Mouse (Mus musculus) hindbrain, postnatal 0 days (tissue): ENCODE measurements at regions not wholly inside any gene's neighbourhood (a gene's known extent, or its start where the extent isn't known, plus 50 kb on each side); places are given as distances from the start of the nearest gene placed in this dataset.

Source experiments
- ATAC-seq: fragments of 200-750 bp; cut with Nextera tagmentation; 2 replicates; pipeline ENCODE4 v1.8.0; 2017; ENCODE audit warnings: mild to moderate bottlenecking, moderate TSS enrichment, moderate library complexity
- DNase-seq: peaks from one replicate; pipeline ENCODE4 v3.0.0-alpha.2; 2015; ENCODE audit warnings: low spot score
- H3K27ac ChIP-seq: fragments of 300-500 bp; sonication (generic); 2 replicates; pipeline ENCODE4 v1.5.1; 2014; ENCODE audit warnings: mild to moderate bottlenecking
- H3K27me3 ChIP-seq: fragments of 300-500 bp; sonication (generic); 2 replicates; pipeline ENCODE4 v1.6.1; 2014; ENCODE audit warnings: low read length, mixed read lengths; ENCODE audit not compliant: insufficient read depth
- H3K36me3 ChIP-seq: fragments of 300-500 bp; sonication (generic); 2 replicates; pipeline ENCODE4 v1.6.1; 2014; ENCODE audit warnings: low read length, mixed read lengths; ENCODE audit not compliant: insufficient read depth
- H3K4me1 ChIP-seq: fragments of 300-500 bp; sonication (generic); 2 replicates; pipeline ENCODE4 v1.6.1; 2014; ENCODE audit warnings: antibody characterized with exemption, low read length, mixed read lengths; ENCODE audit not compliant: insufficient read depth
- H3K4me2 ChIP-seq: fragments of 300-500 bp; sonication (generic); 2 replicates; pipeline ENCODE4 v1.6.1; 2014; ENCODE audit warnings: low read depth, mild to moderate bottlenecking, low read length, moderate library complexity, mixed read lengths
- H3K4me3 ChIP-seq: fragments of 300-500 bp; sonication (generic); 2 replicates; pipeline ENCODE4 v1.5.1; 2014; ENCODE audit warnings: low read length
- H3K9ac ChIP-seq: fragments of 300-500 bp; sonication (generic); replicated peaks from 2 replicates; pipeline ENCODE4 v1.6.1; 2014; ENCODE audit warnings: mild to moderate bottlenecking, low read length, moderate library complexity, mixed read lengths
- H3K9me3 ChIP-seq: fragments of 300-500 bp; sonication (generic); 2 replicates; pipeline ENCODE4 v1.6.1; 2016; ENCODE audit warnings: low read length, mixed read lengths
- CTCF ChIP-seq: IDR thresholded peaks from 2 replicates; pipeline ENCODE4 v1.5.1; 2016; ENCODE audit warnings: antibody characterized with exemption, control low read depth, low read depth
- WGBS: fragments of 180-500 bp; shearing (Covaris S2); extraction: QIAGEN DNeasy Blood & Tissue Kit; methylation state at CpG from one replicate; pipeline ENCODE4 v1.1.7; 2014; 5-methylcytosine and 5-hydroxymethylcytosine counted together

GRCm38 (mm10) chr8:89571816-89572215, 527.9 kb upstream of the Sall1 start:
- WGBS = 2% methylated on average over 13 of the region's 13 CpGs
- Histone ChIP-seq H3K36me3 (no peaks in the 10 kb centered on the region), H3K27me3 (peaks cover 10% of the 10 kb centered on the region; the same call in 1 of the 2 replicates), H3K27ac (no peak overlapping the region), H3K4me1 (no peaks in the 10 kb centered on the region), H3K4me2 (no peak overlapping the region), H3K9me3 (no peaks in the 10 kb centered on the region), H3K9ac (no peak overlapping the region), H3K4me3 (no peak overlapping the region)
- ATAC-seq (peak; percentile 82), DNase-seq (peak; percentile 94)
- peak; percentile 93 for TF ChIP-seq CTCF

DNA sequence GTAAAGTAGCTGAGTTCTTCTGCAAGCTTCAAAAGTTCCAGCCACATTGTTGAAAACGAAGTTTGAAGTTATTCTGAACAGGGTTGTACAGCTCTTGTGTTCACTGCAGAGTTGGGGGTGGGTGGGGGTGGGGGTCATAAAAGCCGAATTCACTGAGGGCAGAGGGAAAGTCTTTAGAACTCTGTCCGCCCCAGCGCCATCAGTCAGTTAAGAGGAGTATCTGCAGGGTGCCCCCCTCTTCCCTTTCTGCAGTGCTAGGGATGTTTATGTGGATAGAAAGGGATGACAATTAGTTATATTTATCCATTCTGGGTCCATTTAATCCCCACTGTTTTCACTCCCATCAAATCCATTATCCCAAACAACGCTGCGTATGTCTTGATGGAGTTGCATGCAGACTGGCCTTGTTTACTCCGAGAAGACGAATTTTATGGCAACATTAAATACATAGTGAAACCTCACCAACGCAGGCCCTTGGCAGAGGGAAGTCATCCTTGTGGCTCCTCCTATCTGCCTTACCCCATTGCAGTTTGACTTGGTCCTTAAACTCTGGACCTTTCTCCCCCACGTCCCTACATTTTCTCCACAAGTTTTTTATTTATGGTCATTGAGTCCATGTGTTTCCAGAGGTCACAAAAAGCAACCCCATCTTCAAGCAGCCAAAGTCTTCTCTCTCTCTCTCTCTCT, 526.8 kb upstream of the Sall1 start:
- H3K4me3 ChIP-seq = no peak overlapping the region
- no peak overlapping the region for H3K9ac ChIP-seq
- no peak overlapping the region for H3K4me2 ChIP-seq
- peaks cover 10% of the 10 kb centered on the region for H3K27me3 ChIP-seq
- no peaks in the 10 kb centered on the region for H3K4me1 ChIP-seq
- WGBS = 50% methylated on average over 10 of the region's 10 CpGs
- no peak for DNase-seq
- no peaks in the 10 kb centered on the region for H3K9me3 ChIP-seq
- no peak for ATAC-seq
- no peak overlapping the region for H3K27ac ChIP-seq
- no peaks in the 10 kb centered on the region for H3K36me3 ChIP-seq
- no peak for TF ChIP-seq CTCF

DNA sequence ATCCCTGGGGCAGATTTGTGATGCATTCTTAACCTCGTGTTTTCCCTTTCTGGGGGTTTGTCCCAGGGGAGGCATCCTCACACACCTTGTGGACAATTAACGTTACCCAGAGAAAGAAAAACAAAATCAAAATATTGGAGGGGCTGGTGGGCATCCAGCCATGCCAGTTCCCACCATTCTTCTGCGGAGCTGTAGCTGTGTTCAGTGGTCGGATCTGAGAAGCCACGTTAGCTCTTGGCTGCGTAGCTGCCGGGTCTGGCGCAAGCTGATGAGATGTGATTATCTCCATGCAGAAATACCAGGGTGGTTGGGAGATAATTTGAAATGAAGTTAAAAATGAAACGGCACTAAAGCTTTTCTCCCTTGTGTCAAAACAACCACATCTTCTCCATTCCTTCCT, 525.4 kb upstream of the Sall1 start:
- Histone ChIP-seq H3K9ac (no peak overlapping the region), H3K4me3 (no peak overlapping the region), H3K4me1 (no peaks in the 10 kb centered on the region), H3K27me3 (peaks cover 10% of the 10 kb centered on the region), H3K9me3 (no peaks in the 10 kb centered on the region), H3K4me2 (peak overlapping the region; percentile 24; the same call in 1 of the 2 replicates), H3K36me3 (no peaks in the 10 kb centered on the region), H3K27ac (no peak overlapping the region)
- no peak for ATAC-seq
- TF ChIP-seq CTCF = no peak
- no peak for DNase-seq
- WGBS = 34% methylated on average over 9 of the region's 9 CpGs

GRCm38 (mm10) chr8:89568641-89569040, 524.7 kb upstream of the Sall1 start:
- Histone ChIP-seq H3K4me3 (no peak overlapping the region), H3K27ac (no peak overlapping the region), H3K9ac (no peak overlapping the region), H3K36me3 (no peaks in the 10 kb centered on the region), H3K4me2 (no peak overlapping the region), H3K27me3 (peaks cover 6% of the 10 kb centered on the region), H3K4me1 (no peaks in the 10 kb centered on the region), H3K9me3 (no peaks in the 10 kb centered on the region)
- 44% methylated on average over 7 of the region's 7 CpGs for WGBS
- no peak for TF ChIP-seq CTCF
- ATAC-seq (no peak), DNase-seq (no peak)

GRCm38 (mm10) chr8:89566986-89567385, 523.0 kb upstream of the Sall1 start:
- H3K9ac ChIP-seq = no peak overlapping the region
- ATAC-seq (no peak), DNase-seq (no peak)
- H3K4me3 ChIP-seq = no peak overlapping the region
- TF ChIP-seq CTCF = no peak
- no peak overlapping the region for H3K4me2 ChIP-seq
- H3K27ac ChIP-seq = no peak overlapping the region
- 64% methylated on average over 7 of the region's 7 CpGs for WGBS
- H3K4me1 ChIP-seq = no peaks in the 10 kb centered on the region
- no peaks in the 10 kb centered on the region; the same call in none of the 2 replicates for H3K27me3 ChIP-seq
- H3K9me3 ChIP-seq = no peaks in the 10 kb centered on the region
- no peaks in the 10 kb centered on the region for H3K36me3 ChIP-seq

DNA sequence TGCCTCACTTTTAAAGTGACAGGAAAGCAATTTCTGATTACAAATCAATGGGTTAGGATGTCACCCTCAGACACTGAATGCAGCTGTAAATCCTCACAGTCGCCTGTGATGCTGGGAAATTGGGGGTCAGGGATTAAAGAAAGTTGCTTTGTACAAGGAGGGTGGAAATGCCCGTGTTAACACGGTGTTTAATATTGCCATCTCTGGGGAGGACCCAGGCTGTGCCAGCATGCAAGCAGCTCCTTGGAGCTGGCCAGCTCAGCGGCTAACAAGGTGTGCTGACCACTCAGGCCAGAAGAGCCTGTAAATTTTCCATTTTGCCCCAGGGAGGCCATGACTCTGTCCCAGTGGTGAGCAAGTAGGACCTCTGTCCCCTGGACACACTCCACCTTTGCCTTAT, 522.5 kb upstream of the Sall1 start:
- no peak for TF ChIP-seq CTCF
- H3K4me1 ChIP-seq = no peaks in the 10 kb centered on the region
- 65% methylated on average over 4 of the region's 4 CpGs for whole genome bisulfite sequencing
- no peak overlapping the region for H3K4me2 ChIP-seq
- H3K36me3 ChIP-seq = no peaks in the 10 kb centered on the region
- H3K4me3 ChIP-seq = no peak overlapping the region
- ATAC-seq (no peak), DNase-seq (no peak)
- H3K9me3 ChIP-seq = no peaks in the 10 kb centered on the region
- H3K9ac ChIP-seq = no peak overlapping the region
- H3K27ac ChIP-seq = no peak overlapping the region
- no peaks in the 10 kb centered on the region; the same call in 1 of the 2 replicates for H3K27me3 ChIP-seq

GRCm38 (mm10) chr8:89565147-89565826, 521.3 kb upstream of the Sall1 start:
- no peaks in the 10 kb centered on the region for H3K9me3 ChIP-seq

More at GRCm38 (mm10) chr8:89565147-89565826, 521.3 kb upstream of the Sall1 start:
- TF ChIP-seq CTCF = no peak
- no peak overlapping the region for H3K4me2 ChIP-seq
- no peak for ATAC-seq
- WGBS = 82% methylated on average over 9 of the region's 9 CpGs
- H3K4me3 ChIP-seq = no peak overlapping the region
- H3K4me1 ChIP-seq = no peaks in the 10 kb centered on the region
- H3K36me3 ChIP-seq = no peaks in the 10 kb centered on the region
- no peak for DNase-seq
- no peak overlapping the region for H3K27ac ChIP-seq
- no peaks in the 10 kb centered on the region; the same call in 1 of the 2 replicates for H3K27me3 ChIP-seq
- no peak overlapping the region for H3K9ac ChIP-seq
